Mouse (Mus musculus): ENCODE measurements around the gene Pex10.
"Not testable (repeated sequence)": the region's sequence is repeated elsewhere in the genome, so short reads cannot be mapped to it uniquely, and the experiment has no call there.

The Pex10 gene

DNA sequence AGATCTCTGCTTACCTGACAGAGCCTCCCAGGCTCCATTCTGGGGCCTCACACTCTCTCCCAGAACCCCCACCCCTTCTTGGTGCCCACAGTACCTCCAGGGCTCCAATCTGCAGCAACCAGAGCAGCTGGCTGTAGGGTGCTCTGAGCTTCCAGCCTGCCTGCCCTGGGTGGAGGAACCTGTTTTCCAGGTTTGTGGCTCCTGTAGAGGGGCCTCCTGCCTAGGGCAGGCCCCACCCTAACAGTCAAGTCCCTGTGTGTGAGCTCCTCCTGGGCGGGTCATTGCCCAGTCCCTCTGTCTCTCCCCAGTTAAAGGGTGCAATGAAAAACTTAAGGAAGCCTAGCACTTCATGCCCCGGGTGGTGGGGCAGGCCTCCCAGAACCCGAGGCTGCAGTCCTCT lies 2.9 kb upstream of the Pex10 start:
- DNase-seq (ENCODE audit: low read depth in 1 of 2, low spot score in 2 of 2) = no peak

GRCm38 (mm10) chr4:155064474-155064873 lies 2.3 kb upstream of the Pex10 start:
- DNase-seq (ENCODE audit: low read depth in 1 of 2, low spot score in 2 of 2) = no peak

GRCm38 (mm10) chr4:155065970-155066833 lies 614 bp upstream of the Pex10 start:
- peak; percentile 60 to 81 for DNase-seq (ENCODE audit: low read depth in 1 of 2, low spot score in 2 of 2)

- DNase-seq (ENCODE audit: low read depth in 1 of 2, low spot score in 2 of 2) = no peak
These were observed 1.6 kb downstream of the Pex10 start for GRCm38 (mm10) chr4:155068357-155068972.

DNA sequence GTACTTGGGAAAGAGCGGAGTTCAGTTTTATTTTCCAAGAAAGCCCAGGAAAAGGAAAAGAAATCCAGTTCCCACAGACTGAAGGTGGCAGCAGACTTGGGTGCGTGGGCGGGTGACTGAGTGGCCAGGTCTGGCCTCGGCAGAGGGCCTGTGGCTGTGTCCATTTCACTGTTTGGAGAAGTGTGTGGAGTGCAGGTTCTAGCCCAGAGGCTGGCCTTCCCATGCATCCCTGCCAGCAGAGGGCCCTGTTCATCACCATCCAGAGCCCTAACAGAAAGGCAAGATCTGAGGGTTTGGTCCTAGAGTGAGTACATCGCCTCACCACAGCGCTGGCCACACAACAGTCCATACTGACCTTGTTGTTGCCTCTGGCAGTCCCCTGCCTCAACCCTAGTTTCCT lies 2.4 kb downstream of the Pex10 start:
- no peak for DNase-seq (ENCODE audit: low read depth in 1 of 2, low spot score in 2 of 2)

GRCm38 (mm10) chr4:155070199-155070598 lies 3.4 kb downstream of the Pex10 start:
- no peak for DNase-seq (ENCODE audit: low read depth in 1 of 2, low spot score in 2 of 2)

GRCm38 (mm10) chr4:155070921-155071320 lies 4.1 kb downstream of the Pex10 start:
- DNase-seq (ENCODE audit: low read depth in 1 of 2, low spot score in 2 of 2) = no peak

- no peak for DNase-seq (ENCODE audit: low read depth in 1 of 2, low spot score in 2 of 2)
These were observed 7.6 kb downstream of the Pex10 start for GRCm38 (mm10) chr4:155074418-155074817.

DNA sequence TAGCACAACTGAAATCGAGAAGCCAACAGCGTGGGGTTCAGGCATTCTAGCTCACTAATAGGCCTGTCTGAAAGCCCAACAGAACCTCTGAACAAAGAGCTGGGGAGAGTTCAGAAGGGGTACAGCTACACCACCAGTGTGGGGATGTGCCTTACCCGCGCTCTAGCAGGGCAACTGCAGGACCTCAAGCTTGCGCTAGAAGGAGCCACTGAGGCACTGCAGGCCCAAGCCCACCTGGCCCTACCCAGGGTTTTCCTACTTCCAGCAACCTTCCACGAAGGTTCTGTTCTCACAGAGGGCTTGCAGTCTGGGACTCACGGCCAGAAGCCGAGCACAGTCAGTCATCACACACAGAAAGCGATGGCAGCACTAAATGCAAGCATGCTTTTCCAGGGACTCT lies 8.3 kb downstream of the Pex10 start:
- no peak for DNase-seq (ENCODE audit: low read depth in 1 of 2, low spot score in 2 of 2)

GRCm38 (mm10) chr4:155075813-155076212 lies 9.0 kb downstream of the Pex10 start:
- no peak for DNase-seq (ENCODE audit: low read depth in 1 of 2, low spot score in 2 of 2)

GRCm38 (mm10) chr4:155076677-155077076 lies 9.9 kb downstream of the Pex10 start:
- DNase-seq (ENCODE audit: low read depth in 1 of 2, low spot score in 2 of 2) = no peak

- DNase-seq (ENCODE audit: low read depth in 1 of 2, low spot score in 2 of 2) = not testable (repeated sequence)
These were observed 12.0 kb downstream of the Pex10 start for GRCm38 (mm10) chr4:155078808-155079207.

DNA sequence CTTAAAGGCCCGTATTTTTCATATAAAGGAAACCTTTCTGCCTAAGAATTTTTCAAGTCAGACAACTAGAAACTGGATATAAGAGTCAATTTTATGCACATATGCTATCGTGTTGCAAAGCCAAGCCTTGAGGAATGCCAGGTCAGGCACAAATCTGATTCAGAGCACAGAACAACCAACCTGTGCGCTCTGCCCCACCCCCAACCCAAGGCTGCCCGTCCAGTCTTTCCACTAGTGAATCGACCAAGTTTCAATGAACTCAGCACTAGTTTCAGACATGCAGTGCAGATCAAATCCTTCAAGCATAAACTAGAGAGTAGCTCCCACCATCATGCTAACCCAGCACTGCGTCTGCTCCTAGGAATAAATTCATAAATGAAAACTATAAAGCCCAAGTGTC lies 12.8 kb downstream of the Pex10 start:
- DNase-seq (ENCODE audit: low read depth in 1 of 2, low spot score in 2 of 2) = no peak

- DNase-seq (ENCODE audit: low read depth in 1 of 2, low spot score in 2 of 2) = no peak
These were observed 16.7 kb downstream of the Pex10 start for GRCm38 (mm10) chr4:155083553-155083952.

DNA sequence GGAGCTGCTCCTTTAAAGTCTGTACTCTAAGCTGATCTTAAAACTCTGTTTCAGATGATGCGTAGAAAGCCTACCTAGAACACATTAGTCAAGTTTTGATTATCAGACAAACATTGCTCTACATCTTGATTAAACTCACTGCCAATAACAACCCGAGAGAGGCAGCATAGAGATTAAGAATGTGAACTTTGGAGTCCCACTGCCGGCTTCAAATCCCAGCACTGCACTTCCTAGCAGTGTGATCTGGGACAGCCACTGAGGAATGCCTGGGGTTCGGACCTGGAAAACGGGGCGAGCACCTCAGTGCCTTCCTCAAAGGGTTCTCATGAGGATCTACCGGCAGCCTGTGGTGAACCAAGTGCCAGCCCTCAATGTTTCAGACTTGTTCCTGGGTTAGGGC lies 17.5 kb downstream of the Pex10 start:
- DNase-seq (ENCODE audit: low read depth in 1 of 2, low spot score in 2 of 2) = no peak

DNA sequence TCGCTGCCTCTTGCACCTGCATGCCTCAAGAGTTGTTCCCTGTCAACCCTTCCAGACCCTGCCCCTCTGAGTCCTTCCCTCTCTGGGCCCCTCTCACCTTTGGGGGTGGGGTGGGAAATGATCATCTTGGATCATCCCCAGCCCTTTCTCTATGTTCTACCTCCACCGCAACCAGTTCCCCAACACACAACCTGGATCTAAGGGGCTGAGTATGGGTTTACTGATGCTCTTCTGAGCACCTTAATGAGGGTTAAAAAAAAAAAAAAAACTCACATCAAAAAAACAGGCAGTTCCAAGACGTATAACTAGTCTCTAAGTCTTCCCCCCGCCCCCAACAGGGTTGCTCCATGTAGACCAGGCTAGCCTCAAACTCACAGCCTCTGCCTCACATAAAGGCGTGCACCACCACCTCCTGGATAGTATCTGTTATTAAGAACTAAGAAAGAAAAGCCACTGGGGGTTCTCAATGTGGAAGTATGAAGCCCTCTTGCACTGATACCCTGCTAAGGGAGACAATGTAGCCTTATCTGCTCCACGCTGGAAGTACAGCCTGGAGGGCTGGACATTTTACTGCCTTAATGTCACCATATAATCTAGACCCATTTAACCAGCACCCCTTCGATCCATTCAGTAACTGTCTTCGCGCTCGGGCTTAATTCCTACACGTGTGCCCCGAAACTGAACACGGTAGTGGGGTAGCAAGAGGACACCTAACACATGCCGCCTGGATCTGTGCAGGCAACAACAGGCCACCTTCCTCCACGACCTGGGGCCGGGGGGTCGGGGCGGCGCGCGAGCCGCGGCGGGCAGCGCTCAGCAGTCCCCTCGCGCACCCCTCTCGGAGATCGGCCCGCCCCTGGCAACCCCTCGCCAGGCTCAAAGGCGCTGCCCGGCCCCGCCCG lies 18.6 kb downstream of the Pex10 start:
- no peak for DNase-seq (ENCODE audit: low read depth in 1 of 2, low spot score in 2 of 2)

DNA sequence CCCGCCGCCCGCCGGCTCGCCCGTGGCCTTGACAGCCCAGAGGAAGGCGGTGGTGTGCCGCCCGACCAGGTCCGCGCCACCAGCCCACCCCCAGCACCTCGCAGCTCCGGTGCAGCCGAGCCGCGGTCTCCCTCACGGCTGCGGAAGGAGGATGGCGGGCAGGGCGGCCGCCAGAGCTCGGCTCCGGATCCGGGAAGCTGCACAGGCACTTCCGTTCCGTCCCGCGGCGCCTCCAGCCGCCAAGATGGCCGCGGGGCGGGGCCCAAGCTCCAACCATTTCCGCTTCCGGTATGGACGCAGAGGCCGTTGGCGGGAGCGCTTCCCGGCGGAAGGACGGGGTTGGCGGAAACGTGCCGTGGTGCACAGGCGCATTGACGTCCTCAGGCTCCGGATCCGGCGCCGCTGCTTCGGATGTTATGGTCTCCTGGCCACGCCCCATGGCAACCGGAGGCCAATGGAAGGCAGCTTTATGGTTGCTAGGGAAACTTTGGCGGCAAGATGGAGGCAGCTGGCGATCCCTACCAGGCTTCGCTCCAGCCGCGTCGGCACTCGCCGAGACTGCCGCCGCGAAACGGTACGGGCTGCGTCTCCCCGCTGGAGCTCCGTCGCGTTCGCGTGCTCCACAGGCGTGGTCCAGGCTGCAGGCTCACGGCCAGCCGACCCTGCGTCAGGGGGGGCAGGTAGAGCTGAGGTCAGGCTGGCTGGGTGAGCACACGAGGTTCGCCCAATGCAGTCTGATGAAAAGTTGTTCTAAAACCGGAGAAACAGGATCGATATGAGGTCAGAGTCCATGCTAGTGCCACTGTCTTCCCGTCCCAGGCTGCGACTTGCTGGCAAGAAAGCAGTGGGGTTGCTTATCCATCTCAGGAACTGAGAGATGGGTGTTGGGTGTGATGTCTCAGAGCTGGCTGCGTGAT lies 19.6 kb downstream of the Pex10 start, which contains the start of the genes Rer1 and Morn1:
TSS of gene Rer1 (minus strand) at position 275 of the 917 bp plus-strand sequence.
TSS of gene Morn1 (plus strand) at position 470 of the 917 bp plus-strand sequence.
- DNase-seq (ENCODE audit: low read depth in 1 of 2, low spot score in 2 of 2) = peak; percentile 100

DNA sequence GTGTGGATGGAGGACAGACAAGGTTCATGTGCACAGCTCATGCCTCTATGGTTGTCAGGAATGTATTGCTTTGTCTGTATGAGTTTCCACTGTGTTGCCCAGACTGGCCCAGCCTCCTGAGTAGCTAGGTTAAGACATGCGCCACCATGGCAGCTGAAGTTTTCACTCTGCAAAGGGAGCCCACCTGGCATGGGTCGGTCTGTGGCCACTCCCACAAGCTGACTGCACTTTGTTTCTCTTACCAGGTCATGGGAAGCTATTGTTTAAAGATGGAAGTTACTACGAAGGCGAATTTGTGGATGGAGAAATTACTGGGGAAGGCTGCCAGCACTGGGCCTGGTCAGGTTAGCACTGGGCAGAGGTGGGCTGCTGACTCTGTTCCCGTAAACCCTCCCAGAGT lies 22.4 kb downstream of the Pex10 start:
- DNase-seq (ENCODE audit: low read depth in 1 of 2, low spot score in 2 of 2) = no peak

GRCm38 (mm10) chr4:155090147-155090546 lies 23.3 kb downstream of the Pex10 start:
- DNase-seq (ENCODE audit: low read depth in 1 of 2, low spot score in 2 of 2) = no peak

DNA sequence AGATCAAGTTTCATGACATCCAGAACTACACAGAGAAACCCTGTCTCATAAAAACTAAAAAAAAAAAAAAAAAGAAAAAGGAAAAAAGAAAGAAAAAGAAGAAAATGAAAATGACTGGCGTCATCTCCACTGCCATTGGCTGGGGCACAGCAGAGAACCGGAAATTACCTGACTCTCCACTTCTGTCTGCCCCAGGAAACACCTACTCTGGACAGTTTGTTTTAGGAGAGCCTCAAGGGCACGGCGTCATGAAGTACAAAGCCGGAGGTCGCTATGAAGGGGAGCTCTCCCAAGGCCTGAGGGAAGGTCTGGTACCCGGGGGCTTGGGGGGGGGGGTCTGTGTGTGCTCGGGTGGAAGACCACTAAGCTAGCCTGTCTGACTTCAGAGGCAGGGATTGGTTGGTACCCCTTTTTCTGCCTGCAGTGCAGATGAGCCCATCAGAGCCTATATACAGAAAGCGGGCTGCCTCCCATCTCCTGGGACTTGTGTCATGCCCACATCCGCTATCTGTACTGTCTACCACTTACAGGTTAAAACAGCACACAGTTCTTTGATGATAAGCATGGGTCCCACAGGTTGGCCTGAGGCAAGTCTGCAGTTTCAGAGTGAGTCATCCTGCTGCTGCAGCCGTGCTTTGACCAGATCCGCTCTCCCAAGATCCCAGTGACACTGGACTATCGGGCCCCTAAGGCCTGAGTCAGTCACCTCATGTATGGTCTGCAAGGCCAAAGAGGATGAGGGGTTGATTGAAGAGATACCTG lies 24.1 kb downstream of the Pex10 start:
- no peak for DNase-seq (ENCODE audit: low read depth in 1 of 2, low spot score in 2 of 2)
